Mouse (Mus musculus) stomach, postnatal 0 days (tissue): ENCODE results near the gene BC048679.

Experiments used
- CTCF ChIP-seq: IDR thresholded peaks from 2 replicates; pipeline ENCODE4 v1.5.1; 2016; ENCODE audit warnings: antibody characterized with exemption, low read depth, mild to moderate bottlenecking, moderate library complexity
- EP300 ChIP-seq: optimal IDR thresholded peaks from 2 replicates; pipeline ENCODE3; 2016; ENCODE audit warnings: antibody characterized with exemption

- TF ChIP-seq EP300 (no peak), CTCF (no peak)
Observed at GRCm38 (mm10) chr7:81531462-81531861, 33.4 kb upstream of the BC048679 start.
